Mouse (Mus musculus): Measurements from ENCODE around the gene Pak7. TPM values are rescaled to one million over a fixed set of nuclear protein-coding genes. Genes with fewer than 3 reads are reported as not detected.

Gene Pak7
- total RNA-seq, 2 experiments from 2014 or later: 0.05 TPM; not detected in 1

GRCm38 (mm10) chr2:136057861-136058331 is 329.9 kb downstream of the Pak7 start:
- intact Hi-C loops (cut with DNase I): no loop called here
- no peak for DNase-seq (ENCODE audit: low spot score)

GRCm38 (mm10) chr2:136051688-136052289 is 336.0 kb downstream of the Pak7 start, which contains the start of gene Lamp5:
TSS of gene Lamp5 (plus strand) at chr2:136052239.
- intact Hi-C loops (cut with DNase I): no loop called here
- DNase-seq (ENCODE audit: low spot score): no peak

GRCm38 (mm10) chr2:136050793-136051615 is 336.8 kb downstream of the Pak7 start:
- intact Hi-C loops (cut with DNase I): no loop called here
- DNase-seq (ENCODE audit: low spot score): no peak

- intact Hi-C loops (cut with DNase I): no loop called here
- DNase-seq (ENCODE audit: low spot score): no peak
Measured at GRCm38 (mm10) chr2:136048464-136048863, 339.3 kb downstream of the Pak7 start.

Other genes with a start within 250 kb of the Pak7 start
- under 1 TPM; 0.21 to 0.64 TPM for gene Ankef1, start 113.9 kb upstream of the Pak7 start, total RNA-seq (2021)

Measured in heart, postnatal 25 days (tissue).